Mouse (Mus musculus): ENCODE data around the gene Gm10134. TPM values are rescaled to one million over a fixed set of nuclear protein-coding genes. Genes with fewer than 3 reads are reported as not detected.

Gm10134 gene
- polyA plus RNA-seq, 1 experiment from 2014 or later, result not detected

DNA sequence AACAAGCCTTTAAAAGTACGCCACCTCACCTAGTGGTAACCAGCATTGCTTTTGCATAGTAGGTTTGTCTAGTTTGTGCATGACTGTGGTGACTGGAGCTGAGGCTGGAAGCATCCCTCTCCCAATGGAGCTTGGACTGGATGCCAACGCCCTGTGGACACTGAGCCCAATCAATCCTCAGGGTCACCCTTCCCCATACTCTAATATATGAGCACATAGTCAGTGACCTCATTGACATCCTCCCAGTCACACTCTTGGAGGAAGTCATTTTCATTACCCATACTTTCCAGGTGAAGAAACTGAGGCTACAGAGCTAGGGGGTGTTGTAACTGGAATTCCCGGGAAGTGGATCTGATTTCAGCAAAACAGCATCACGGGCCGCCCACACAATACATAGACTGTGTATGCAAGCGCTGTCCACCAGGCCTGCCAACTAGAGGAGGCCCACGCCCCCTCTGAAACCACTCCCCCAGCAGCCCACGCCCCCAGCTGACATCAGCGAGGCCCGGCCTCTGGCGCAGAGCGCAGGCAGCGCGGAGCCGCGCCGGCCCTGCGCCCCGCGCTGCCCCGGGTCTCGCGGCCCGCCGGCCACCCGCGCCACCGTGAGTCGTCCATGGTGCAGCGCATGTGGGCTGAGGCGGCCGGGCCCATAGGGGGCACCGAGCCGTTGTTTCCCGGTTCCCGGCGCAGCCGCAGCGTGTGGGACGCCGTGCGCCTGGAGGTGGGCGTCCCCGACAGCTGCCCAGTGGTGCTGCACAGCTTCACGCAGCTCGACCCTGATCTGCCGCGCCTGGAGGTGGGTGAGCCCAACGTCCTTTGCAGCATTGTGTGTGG lies 27.3 kb downstream of the Gm10134 start:
- peak; percentile 91 for DNase-seq (ENCODE audit: low spot score)
- Histone ChIP-seq H3K36me3 (ENCODE audit: control insufficient read depth, insufficient read depth, low read length) (no peaks in the 10 kb centered on the region), H3K4me3 (ENCODE audit: low read depth, low read length) (peak overlapping the region; percentile 46), H3K4me2 (ENCODE audit: low read length) (peak overlapping the region; percentile 86), H3K9ac (ENCODE audit: low read length) (peak overlapping the region; percentile 74), H3K4me1 (ENCODE audit: control insufficient read depth, insufficient read depth, low read length) (peaks cover 56% of the 10 kb centered on the region), H3K9me3 (replicated peaks; ENCODE audit: control insufficient read depth, low read length) (no peaks in the 10 kb centered on the region), H3K27ac (ENCODE audit: low read depth, low read length) (peak overlapping the region; percentile 39; the same call in 1 of the 2 replicates), H3K27me3 (replicated peaks; ENCODE audit: control insufficient read depth, insufficient read depth, low read length) (no peaks in the 10 kb centered on the region)
- peak; percentile 91 for ATAC-seq
- WGBS, result 4% methylated on average over 45 of the region's 49 CpGs

DNA sequence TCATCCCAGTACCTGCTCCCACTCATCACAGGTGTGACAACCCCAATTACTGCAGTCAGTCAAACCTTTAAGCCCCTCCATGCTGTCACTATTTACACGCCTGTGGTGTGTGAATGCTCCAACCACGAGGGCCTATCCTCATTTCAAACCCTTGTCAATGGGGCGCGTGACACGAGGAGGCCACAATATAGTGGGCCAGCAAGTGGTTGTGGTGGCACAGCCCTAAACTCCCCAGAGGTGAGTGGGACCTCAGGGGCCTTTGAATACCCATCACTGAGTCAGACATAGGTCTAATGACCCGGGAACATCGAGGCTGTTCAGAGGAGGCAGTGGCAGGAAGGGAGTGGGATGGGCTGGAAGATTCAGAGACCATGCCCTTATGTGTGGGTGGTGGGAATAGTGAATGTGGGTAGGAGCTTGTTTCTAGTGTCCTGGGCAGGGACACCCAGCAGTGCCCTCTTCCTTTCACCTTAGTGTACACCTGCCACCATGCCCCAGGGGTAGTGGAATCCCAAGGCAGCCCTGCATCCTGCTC lies 28.1 kb downstream of the Gm10134 start:
- H3K4me3 ChIP-seq (ENCODE audit: low read depth, low read length), result peak overlapping the region; percentile 46
- 63% methylated on average over 7 of the region's 7 CpGs for WGBS
- H3K9me3 ChIP-seq (replicated peaks; ENCODE audit: control insufficient read depth, low read length), result no peaks in the 10 kb centered on the region
- peaks cover 64% of the 10 kb centered on the region for H3K4me1 ChIP-seq (ENCODE audit: control insufficient read depth, insufficient read depth, low read length)
- peak overlapping the region; percentile 74 for H3K9ac ChIP-seq (ENCODE audit: low read length)
- DNase-seq (ENCODE audit: low spot score), result no peak
- peak overlapping the region; percentile 86 for H3K4me2 ChIP-seq (ENCODE audit: low read length)
- H3K27me3 ChIP-seq (replicated peaks; ENCODE audit: control insufficient read depth, insufficient read depth, low read length), result no peaks in the 10 kb centered on the region
- no peaks in the 10 kb centered on the region for H3K36me3 ChIP-seq (ENCODE audit: control insufficient read depth, insufficient read depth, low read length)
- ATAC-seq, result 0 out of 2 replicates have a peak, but pooled peaks have one; percentile 1
- peak overlapping the region; percentile 86 for H3K27ac ChIP-seq (ENCODE audit: low read depth, low read length)

DNA sequence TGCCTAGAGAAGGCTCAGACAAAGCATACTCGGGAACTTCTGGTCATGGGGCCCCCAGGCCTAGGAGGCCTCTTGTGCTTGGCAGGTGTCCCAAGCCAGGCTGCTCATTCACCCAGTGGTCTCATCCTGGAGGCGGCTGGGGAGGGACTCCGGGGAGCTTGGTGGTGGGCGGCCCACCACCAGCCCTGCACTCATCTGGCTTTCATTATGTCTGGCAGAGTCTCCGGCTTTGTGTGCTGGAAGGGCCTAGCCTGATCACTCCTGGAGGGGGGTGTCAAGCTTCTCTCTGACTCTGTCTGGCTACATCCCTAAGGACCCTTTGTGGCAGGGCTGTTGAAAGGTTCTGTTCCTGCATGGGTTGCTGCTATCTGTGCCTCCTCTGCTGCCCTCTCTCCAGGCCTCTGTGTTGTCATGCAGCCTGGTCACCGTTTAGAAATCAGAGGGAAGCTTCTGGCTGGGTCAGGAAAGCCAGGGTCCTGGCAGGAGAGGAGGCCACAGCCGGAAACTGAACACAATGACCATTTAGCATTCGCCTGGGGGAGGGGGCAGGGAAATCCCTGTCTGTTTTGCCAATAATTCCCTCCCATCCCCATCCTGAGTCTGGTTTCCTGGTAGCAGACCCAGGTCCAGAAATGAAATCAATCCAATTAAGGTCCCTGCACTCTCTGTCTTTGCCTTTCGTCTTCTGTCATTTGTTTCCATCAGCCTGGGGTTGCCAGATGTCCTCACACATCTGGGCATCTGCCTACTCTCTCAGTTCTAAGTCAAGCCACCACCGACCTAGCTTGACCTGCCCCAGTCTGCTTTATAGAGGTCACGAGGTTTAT lies 28.8 kb downstream of the Gm10134 start:
- peak overlapping the region; percentile 74 for H3K9ac ChIP-seq (ENCODE audit: low read length)
- H3K27ac ChIP-seq (ENCODE audit: low read depth, low read length), result peak overlapping the region; percentile 86
- 35% methylated on average over 11 of the region's 11 CpGs for WGBS
- peak overlapping the region; percentile 46 for H3K4me3 ChIP-seq (ENCODE audit: low read depth, low read length)
- H3K27me3 ChIP-seq (replicated peaks; ENCODE audit: control insufficient read depth, insufficient read depth, low read length), result no peaks in the 10 kb centered on the region
- no peaks in the 10 kb centered on the region for H3K9me3 ChIP-seq (replicated peaks; ENCODE audit: control insufficient read depth, low read length)
- DNase-seq (ENCODE audit: low spot score) (peak; percentile 70), ATAC-seq (peak; percentile 19; the same call in 1 of the 2 replicates)
- H3K4me1 ChIP-seq (ENCODE audit: control insufficient read depth, insufficient read depth, low read length), result peaks cover 71% of the 10 kb centered on the region
- H3K4me2 ChIP-seq (ENCODE audit: low read length), result peak overlapping the region; percentile 86
- H3K36me3 ChIP-seq (ENCODE audit: control insufficient read depth, insufficient read depth, low read length), result no peaks in the 10 kb centered on the region

DNA sequence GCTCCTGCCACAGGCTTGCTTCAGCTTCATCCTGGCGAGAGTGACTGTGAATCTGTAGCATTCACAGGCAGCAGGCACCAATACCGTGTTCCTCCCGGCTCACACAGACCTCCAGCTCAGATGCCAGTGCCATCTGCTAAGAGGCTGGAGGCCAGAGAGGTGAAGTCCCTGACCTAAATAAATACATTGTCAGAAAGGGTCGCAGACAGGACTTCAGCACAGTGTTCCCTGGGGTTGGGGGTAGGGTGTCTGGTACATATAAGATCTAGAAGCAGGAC lies 29.3 kb downstream of the Gm10134 start:
- ATAC-seq (no peak), DNase-seq (ENCODE audit: low spot score) (peak; percentile 31)
- Histone ChIP-seq H3K4me2 (ENCODE audit: low read length) (peak overlapping the region; percentile 86), H3K4me1 (ENCODE audit: control insufficient read depth, insufficient read depth, low read length) (peaks cover 76% of the 10 kb centered on the region), H3K36me3 (ENCODE audit: control insufficient read depth, insufficient read depth, low read length) (0 out of 2 replicates have a peak, but pooled peaks cover under 1% of the 10 kb centered on the region), H3K4me3 (ENCODE audit: low read depth, low read length) (0 out of 2 replicates have a peak overlapping the region, but pooled peaks have one; percentile 1), H3K9ac (ENCODE audit: low read length) (0 out of 2 replicates have a peak overlapping the region, but pooled peaks have one; percentile 29), H3K27ac (ENCODE audit: low read depth, low read length) (peak overlapping the region; percentile 86), H3K9me3 (replicated peaks; ENCODE audit: control insufficient read depth, low read length) (no peaks in the 10 kb centered on the region), H3K27me3 (replicated peaks; ENCODE audit: control insufficient read depth, insufficient read depth, low read length) (no peaks in the 10 kb centered on the region)
- WGBS, result 43% methylated on average over 4 of the region's 4 CpGs

DNA sequence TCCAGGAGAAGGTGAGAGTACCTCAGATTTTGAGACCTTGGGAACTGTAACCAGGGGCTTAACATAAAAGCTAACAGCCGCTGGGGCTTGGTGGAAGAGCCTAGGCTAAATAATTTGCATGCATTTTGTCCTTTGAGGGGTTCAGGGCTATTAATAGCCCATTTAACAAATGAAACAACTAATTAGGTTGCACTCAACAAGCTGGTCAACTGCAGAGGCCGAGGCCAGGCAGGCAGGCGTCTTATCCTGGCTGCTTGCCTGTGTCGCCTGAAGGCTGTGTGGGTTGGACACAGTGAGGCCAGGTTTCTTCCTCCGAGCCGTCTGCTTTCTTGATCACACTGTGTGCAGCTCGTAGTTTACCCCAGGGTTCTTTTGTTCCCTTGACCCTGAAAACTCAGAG lies 29.8 kb downstream of the Gm10134 start:
- H3K4me3 ChIP-seq (ENCODE audit: low read depth, low read length), result 0 out of 2 replicates have a peak overlapping the region, but pooled peaks have one; percentile 1
- WGBS, result 6% methylated on average over 7 of the region's 7 CpGs

DNA sequence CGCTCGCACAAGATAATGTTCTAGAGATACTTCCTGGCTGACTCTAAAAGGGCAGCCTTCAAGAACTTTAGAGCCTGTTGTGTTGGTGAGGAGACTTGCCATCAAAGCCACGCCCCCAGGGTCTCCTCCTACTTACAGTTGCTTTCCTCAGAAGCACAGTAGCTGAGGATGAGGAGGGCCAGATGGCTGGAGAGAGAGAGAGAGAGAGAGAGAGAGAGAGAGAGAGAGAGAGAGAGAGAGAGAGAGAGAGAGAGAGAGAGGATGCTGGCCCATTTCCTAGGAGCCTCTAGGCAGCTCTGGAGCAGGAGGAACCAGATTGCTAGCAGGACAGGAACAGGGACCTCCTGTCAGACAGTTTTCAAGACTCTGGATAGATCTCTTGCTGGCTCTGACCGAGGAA lies 30.3 kb downstream of the Gm10134 start:
- Histone ChIP-seq H3K4me2 (ENCODE audit: low read length) (no peak overlapping the region), H3K9me3 (replicated peaks; ENCODE audit: control insufficient read depth, low read length) (no peaks in the 10 kb centered on the region), H3K4me3 (ENCODE audit: low read depth, low read length) (no peak overlapping the region), H3K27me3 (replicated peaks; ENCODE audit: control insufficient read depth, insufficient read depth, low read length) (no peaks in the 10 kb centered on the region), H3K4me1 (ENCODE audit: control insufficient read depth, insufficient read depth, low read length) (peaks cover 79% of the 10 kb centered on the region), H3K27ac (ENCODE audit: low read depth, low read length) (peak overlapping the region; percentile 86), H3K9ac (ENCODE audit: low read length) (no peak overlapping the region), H3K36me3 (ENCODE audit: control insufficient read depth, insufficient read depth, low read length) (peaks cover 8% of the 10 kb centered on the region; the same call in 1 of the 2 replicates)
- WGBS, result 74% methylated on average over 4 of the region's 4 CpGs
- DNase-seq (ENCODE audit: low spot score), result peak; percentile 54
- ATAC-seq, result no peak

More for the DNA sequence above, 29.8 kb downstream of the Gm10134 start:
- ATAC-seq (no peak), DNase-seq (ENCODE audit: low spot score) (peak; percentile 75)
- H3K4me2 ChIP-seq (ENCODE audit: low read length), result peak overlapping the region; percentile 86
- H3K4me1 ChIP-seq (ENCODE audit: control insufficient read depth, insufficient read depth, low read length), result peaks cover 79% of the 10 kb centered on the region
- peak overlapping the region; percentile 86 for H3K27ac ChIP-seq (ENCODE audit: low read depth, low read length)
- no peaks in the 10 kb centered on the region for H3K9me3 ChIP-seq (replicated peaks; ENCODE audit: control insufficient read depth, low read length)
- peaks cover 5% of the 10 kb centered on the region; the same call in 1 of the 2 replicates for H3K36me3 ChIP-seq (ENCODE audit: control insufficient read depth, insufficient read depth, low read length)
- H3K9ac ChIP-seq (ENCODE audit: low read length), result no peak overlapping the region
- no peaks in the 10 kb centered on the region for H3K27me3 ChIP-seq (replicated peaks; ENCODE audit: control insufficient read depth, insufficient read depth, low read length)

DNA sequence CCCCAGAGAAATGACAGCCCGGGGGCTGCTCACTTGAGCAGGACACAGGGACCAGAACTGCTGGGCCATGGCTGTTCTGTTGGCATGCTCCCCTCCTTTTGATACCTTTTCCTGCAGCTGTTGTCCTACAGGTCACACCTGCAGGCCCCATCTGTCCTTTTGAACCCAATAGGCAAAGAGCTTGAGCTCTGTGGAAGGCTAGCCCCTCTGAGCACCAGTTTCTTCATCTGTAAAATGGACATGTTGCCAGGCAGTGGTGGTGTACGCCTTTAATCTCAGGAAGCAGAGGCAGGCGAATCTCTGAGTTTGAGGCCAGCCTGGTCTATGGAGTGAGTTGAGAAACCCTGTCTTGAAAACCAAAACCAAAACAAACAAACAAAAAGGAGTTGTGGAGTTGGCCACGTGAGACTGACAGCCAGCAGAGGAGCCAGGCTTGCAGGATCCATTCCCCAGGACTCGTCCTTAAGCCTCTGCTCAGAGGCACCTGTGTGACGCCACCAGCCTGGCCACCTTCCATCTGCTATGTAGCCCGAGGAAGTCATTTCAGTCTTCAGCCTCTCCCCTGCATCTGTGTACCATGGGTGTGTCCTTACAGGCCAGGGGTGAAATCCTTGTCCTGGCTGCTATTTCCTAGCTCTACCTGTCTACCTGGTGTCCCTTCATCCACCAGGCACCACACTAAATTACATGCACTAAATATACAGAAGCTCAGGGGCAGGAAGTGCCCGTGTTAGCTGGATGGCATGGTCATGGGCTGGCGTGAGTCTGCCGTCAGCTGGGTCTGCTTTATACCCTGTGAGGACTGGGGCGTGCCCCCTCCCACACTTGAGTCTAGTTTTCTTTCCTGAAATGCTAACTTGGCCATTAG lies 31.1 kb downstream of the Gm10134 start:
- Histone ChIP-seq H3K4me2 (ENCODE audit: low read length) (0 out of 2 replicates have a peak overlapping the region, but pooled peaks have one; percentile 6), H3K4me1 (ENCODE audit: control insufficient read depth, insufficient read depth, low read length) (peaks cover 79% of the 10 kb centered on the region), H3K9ac (ENCODE audit: low read length) (peak overlapping the region; percentile 29; the same call in 1 of the 2 replicates), H3K36me3 (ENCODE audit: control insufficient read depth, insufficient read depth, low read length) (peaks cover 15% of the 10 kb centered on the region), H3K27me3 (replicated peaks; ENCODE audit: control insufficient read depth, insufficient read depth, low read length) (no peaks in the 10 kb centered on the region), H3K9me3 (replicated peaks; ENCODE audit: control insufficient read depth, low read length) (no peaks in the 10 kb centered on the region), H3K4me3 (ENCODE audit: low read depth, low read length) (no peak overlapping the region), H3K27ac (ENCODE audit: low read depth, low read length) (peak overlapping the region; percentile 86; the same call in 1 of the 2 replicates)
- DNase-seq (ENCODE audit: low spot score) (no peak), ATAC-seq (no peak)
- WGBS, result 72% methylated on average over 11 of the region's 11 CpGs

DNA sequence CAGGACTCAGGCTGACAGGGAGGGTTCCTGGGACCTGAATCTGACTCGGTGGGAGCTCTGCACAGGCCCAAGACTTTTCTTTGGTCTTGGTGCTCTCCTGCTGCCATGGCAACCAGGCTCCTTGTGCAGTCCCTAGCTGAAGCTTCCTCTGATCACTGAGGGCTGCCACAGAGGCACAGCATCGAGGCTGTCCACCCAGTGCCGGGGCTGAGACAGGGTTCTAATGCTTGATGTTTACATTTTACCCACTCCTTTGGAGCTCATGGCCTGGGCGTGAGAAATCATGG lies 31.7 kb downstream of the Gm10134 start:
- no peak overlapping the region; the same call in 1 of the 2 replicates for H3K9ac ChIP-seq (ENCODE audit: low read length)
- no peak for ATAC-seq

More for the DNA sequence above, 31.7 kb downstream of the Gm10134 start:
- H3K36me3 ChIP-seq (ENCODE audit: control insufficient read depth, insufficient read depth, low read length), result peaks cover 21% of the 10 kb centered on the region
- H3K27ac ChIP-seq (ENCODE audit: low read depth, low read length), result 0 out of 2 replicates have a peak overlapping the region, but pooled peaks have one; percentile 33
- H3K9me3 ChIP-seq (replicated peaks; ENCODE audit: control insufficient read depth, low read length), result no peaks in the 10 kb centered on the region
- no peaks in the 10 kb centered on the region for H3K27me3 ChIP-seq (replicated peaks; ENCODE audit: control insufficient read depth, insufficient read depth, low read length)
- H3K4me1 ChIP-seq (ENCODE audit: control insufficient read depth, insufficient read depth, low read length), result peaks cover 75% of the 10 kb centered on the region
- no peak overlapping the region for H3K4me3 ChIP-seq (ENCODE audit: low read depth, low read length)
- 19% methylated on average over 4 of the region's 4 CpGs for WGBS
- DNase-seq (ENCODE audit: low spot score), result peak; percentile 56
- H3K4me2 ChIP-seq (ENCODE audit: low read length), result 0 out of 2 replicates have a peak overlapping the region, but pooled peaks have one; percentile 6
